Mouse (Mus musculus) heart, embryonic 16.5 days (tissue): ENCODE data around the gene Tfb1m. TPM values are rescaled to one million over a fixed set of nuclear protein-coding genes. Genes with fewer than 3 reads are reported as not detected.

Experiments
- ATAC-seq: fragments of 200-750 bp; cut with Nextera tagmentation; replicated peaks from 2 replicates; pipeline ENCODE4 v1.8.0; 2017; ENCODE audit warnings: moderate number of reproducible peaks; ENCODE audit not compliant: insufficient read depth, low FRiP score; ENCODE audit errors: extremely low read depth
- H3K27ac ChIP-seq: fragments of 300-500 bp; sonication (generic); 2 replicates; pipeline ENCODE4 v1.5.1; 2014; ENCODE audit warnings: mild to moderate bottlenecking, low read length, control low read depth, moderate library complexity
- H3K27me3 ChIP-seq: fragments of 300-500 bp; sonication (generic); 2 replicates; pipeline ENCODE4 v1.6.1; 2014; ENCODE audit warnings: low read length, mixed read lengths; ENCODE audit not compliant: control insufficient read depth, insufficient read depth
- H3K36me3 ChIP-seq: fragments of 300-500 bp; sonication (generic); 2 replicates; pipeline ENCODE4 v1.6.1; 2014; ENCODE audit not compliant: control insufficient read depth, insufficient read depth
- H3K4me1 ChIP-seq: fragments of 300-500 bp; sonication (generic); 2 replicates; pipeline ENCODE4 v1.6.1; 2014; ENCODE audit warnings: low read length, mixed read lengths; ENCODE audit not compliant: control insufficient read depth, insufficient read depth
- H3K4me2 ChIP-seq: fragments of 300-500 bp; sonication (generic); 2 replicates; pipeline ENCODE4 v1.6.1; 2014; ENCODE audit warnings: low read depth, mild to moderate bottlenecking, control low read depth, low read length
- H3K4me3 ChIP-seq: fragments of 300-500 bp; sonication (generic); 2 replicates; pipeline ENCODE4 v1.5.1; 2014; ENCODE audit warnings: mild to moderate bottlenecking, control low read depth, low read length
- H3K9ac ChIP-seq: fragments of 300-500 bp; sonication (generic); 2 replicates; pipeline ENCODE4 v1.6.1; 2014; ENCODE audit warnings: low read length, control low read depth
- H3K9me3 ChIP-seq: fragments of 300-500 bp; sonication (generic); replicated peaks from 2 replicates; pipeline ENCODE4 v1.6.1; 2016; ENCODE audit warnings: low read length; ENCODE audit not compliant: control insufficient read depth
- WGBS: fragments of 180-500 bp; shearing (Covaris S2); extraction: QIAGEN DNeasy Blood & Tissue Kit; methylation state at CpG from one replicate; pipeline ENCODE4 v1.1.7; 2014; 5-methylcytosine and 5-hydroxymethylcytosine counted together
- polyA plus RNA-seq: library from polyadenylated mRNA; unstranded; fragments of >200 nt; fragmentation: Nextera tagmentation; extraction: Ambion mirVana; gene quantifications from 2 replicates; pipeline ENCODE4 v1.2.1, GENCODE M21; 2015

Tfb1m gene
- polyA plus RNA-seq, 1 experiment from 2014 or later, result 15.2 TPM

GRCm38 (mm10) chr17:3500936-3501335 lies 56.6 kb downstream of the Tfb1m start:
- H3K36me3 ChIP-seq, result no peaks in the 10 kb centered on the region
- H3K9me3 ChIP-seq, result no peaks in the 10 kb centered on the region
- no peak overlapping the region for H3K27ac ChIP-seq
- H3K4me3 ChIP-seq, result no peak overlapping the region
- no peaks in the 10 kb centered on the region for H3K4me1 ChIP-seq
- no peaks in the 10 kb centered on the region for H3K27me3 ChIP-seq
- no peak overlapping the region for H3K4me2 ChIP-seq
- H3K9ac ChIP-seq, result no peak overlapping the region
- 73% methylated on average over 4 of the region's 4 CpGs for WGBS
- no peak for ATAC-seq

GRCm38 (mm10) chr17:3500076-3500475 lies 57.5 kb downstream of the Tfb1m start:
- Histone ChIP-seq H3K4me3 (no peak overlapping the region), H3K4me1 (no peaks in the 10 kb centered on the region), H3K27ac (no peak overlapping the region), H3K9me3 (no peaks in the 10 kb centered on the region), H3K4me2 (no peak overlapping the region), H3K36me3 (no peaks in the 10 kb centered on the region), H3K9ac (no peak overlapping the region), H3K27me3 (no peaks in the 10 kb centered on the region)
- WGBS, result 84% methylated on average over 6 of the region's 6 CpGs
- no peak for ATAC-seq

- no peak overlapping the region for H3K4me3 ChIP-seq
- H3K36me3 ChIP-seq, result no peaks in the 10 kb centered on the region
- no peaks in the 10 kb centered on the region for H3K9me3 ChIP-seq
- no peaks in the 10 kb centered on the region for H3K27me3 ChIP-seq
- H3K9ac ChIP-seq, result no peak overlapping the region
- no peak overlapping the region for H3K4me2 ChIP-seq
- H3K27ac ChIP-seq, result no peak overlapping the region
- WGBS, result 92% methylated on average over 8 of the region's 8 CpGs
- H3K4me1 ChIP-seq, result no peaks in the 10 kb centered on the region
- no peak for ATAC-seq
These were observed 58.1 kb downstream of the Tfb1m start for GRCm38 (mm10) chr17:3499468-3499867.

- ATAC-seq, result no peak
- no peaks in the 10 kb centered on the region for H3K36me3 ChIP-seq
- H3K9ac ChIP-seq, result no peak overlapping the region
- no peak overlapping the region for H3K4me2 ChIP-seq
- no peak overlapping the region for H3K27ac ChIP-seq
- H3K27me3 ChIP-seq, result no peaks in the 10 kb centered on the region
- H3K9me3 ChIP-seq, result no peaks in the 10 kb centered on the region
- no peak overlapping the region for H3K4me3 ChIP-seq
- no peaks in the 10 kb centered on the region for H3K4me1 ChIP-seq
- 86% methylated on average over 3 of the region's 3 CpGs for WGBS
These were observed 59.0 kb downstream of the Tfb1m start for GRCm38 (mm10) chr17:3498580-3498979.

GRCm38 (mm10) chr17:3498086-3498485 lies 59.5 kb downstream of the Tfb1m start:
- Histone ChIP-seq H3K9me3 (no peaks in the 10 kb centered on the region), H3K27me3 (no peaks in the 10 kb centered on the region), H3K27ac (no peak overlapping the region), H3K36me3 (no peaks in the 10 kb centered on the region), H3K4me3 (no peak overlapping the region), H3K4me2 (no peak overlapping the region), H3K4me1 (no peaks in the 10 kb centered on the region), H3K9ac (no peak overlapping the region)
- ATAC-seq, result no peak
- WGBS, result 26% methylated on average over 3 of the region's 3 CpGs

GRCm38 (mm10) chr17:3496080-3496479 lies 61.5 kb downstream of the Tfb1m start:
- WGBS, result 91% methylated on average over 3 of the region's 3 CpGs
- Histone ChIP-seq H3K27me3 (no peaks in the 10 kb centered on the region), H3K9ac (no peak overlapping the region), H3K4me1 (no peaks in the 10 kb centered on the region), H3K4me3 (no peak overlapping the region), H3K27ac (no peak overlapping the region), H3K36me3 (no peaks in the 10 kb centered on the region), H3K9me3 (no peaks in the 10 kb centered on the region), H3K4me2 (no peak overlapping the region)
- ATAC-seq, result no peak

- no peaks in the 10 kb centered on the region for H3K9me3 ChIP-seq
- no peaks in the 10 kb centered on the region for H3K4me1 ChIP-seq
- 77% methylated on average over 2 of the region's 2 CpGs for WGBS
- H3K27ac ChIP-seq, result no peak overlapping the region
- no peak overlapping the region for H3K4me2 ChIP-seq
- no peaks in the 10 kb centered on the region for H3K27me3 ChIP-seq
- no peak overlapping the region for H3K4me3 ChIP-seq
- no peak overlapping the region for H3K9ac ChIP-seq
- no peak for ATAC-seq
- no peaks in the 10 kb centered on the region for H3K36me3 ChIP-seq
These were observed 62.0 kb downstream of the Tfb1m start for GRCm38 (mm10) chr17:3495576-3495975.

GRCm38 (mm10) chr17:3491667-3492066 lies 65.9 kb downstream of the Tfb1m start:
- Histone ChIP-seq H3K4me1 (no peaks in the 10 kb centered on the region), H3K27ac (no peak overlapping the region), H3K4me2 (no peak overlapping the region), H3K9ac (no peak overlapping the region), H3K9me3 (no peaks in the 10 kb centered on the region), H3K36me3 (no peaks in the 10 kb centered on the region), H3K4me3 (no peak overlapping the region), H3K27me3 (no peaks in the 10 kb centered on the region)
- no peak for ATAC-seq
- WGBS, result 74% methylated on average over 6 of the region's 6 CpGs

- Histone ChIP-seq H3K4me3 (no peak overlapping the region), H3K4me2 (no peak overlapping the region), H3K4me1 (no peaks in the 10 kb centered on the region), H3K9ac (no peak overlapping the region), H3K27me3 (no peaks in the 10 kb centered on the region), H3K27ac (no peak overlapping the region), H3K36me3 (no peaks in the 10 kb centered on the region), H3K9me3 (no peaks in the 10 kb centered on the region)
- WGBS, result 51% methylated on average over 5 of the region's 5 CpGs
- no peak for ATAC-seq
These were observed 66.5 kb downstream of the Tfb1m start for GRCm38 (mm10) chr17:3491065-3491464.
